Mouse (Mus musculus) MEL (cell line): ENCODE measurements around the gene Tbc1d10c. TPM values are rescaled to one million over a fixed set of nuclear protein-coding genes. Genes with fewer than 3 reads are reported as not detected.
A peak's percentile ranks its signal among the peaks of the same experiment; 100 is the strongest.

ENCODE experiments used
- DNase-seq: peaks from one replicate; pipeline ENCODE4 v3.0.0; 2011; ENCODE audit warnings: low read depth, low spot score
- H3K27ac ChIP-seq: 2 replicates; pipeline ENCODE4 v1.5.1; 2012; ENCODE audit warnings: low read depth, mild to moderate bottlenecking, control low read depth, low read length, moderate library complexity; ENCODE audit not compliant: control insufficient read depth
- H3K27me3 ChIP-seq, 2 experiments: fragments of 150-350 bp in 1 of 2; sonication (generic) in 1 of 2; 2 replicates each; pipeline ENCODE4 v1.6.1; 2012; ENCODE audit warnings: low read length in 2 of 2, mild to moderate bottlenecking in 2 of 2, improper control_type of control experiment in 1 of 2, moderate library complexity in 1 of 2; ENCODE audit not compliant: insufficient read depth in 2 of 2, control insufficient read depth in 1 of 2
- H3K36me3 ChIP-seq, 2 experiments: 2 replicates each; pipeline ENCODE4 v1.6.1; 2012 to 2014; ENCODE audit warnings: low read length in 2 of 2, improper control_type of control experiment in 1 of 2, inconsistent platforms in 1 of 2, mild to moderate bottlenecking in 1 of 2; ENCODE audit not compliant: insufficient read depth in 2 of 2, control insufficient read depth in 1 of 2
- H3K4me1 ChIP-seq, 2 experiments: fragments of 150-350 bp in 1 of 2; sonication (generic) in 1 of 2; 2 replicates each; pipeline ENCODE4 v1.6.1; 2012; ENCODE audit warnings: low read length in 2 of 2, improper control_type of control experiment in 1 of 2, mild to moderate bottlenecking in 1 of 2; ENCODE audit not compliant: insufficient read depth in 2 of 2, control insufficient read depth in 1 of 2
- H3K4me3 ChIP-seq, 2 experiments: fragments of 150-350 bp in 1 of 2; sonication (generic) in 1 of 2; 2 replicates each; pipeline ENCODE4 v1.5.1; 2012; ENCODE audit warnings: low read depth in 2 of 2, low read length in 2 of 2, mild to moderate bottlenecking in 2 of 2, moderate library complexity in 2 of 2, control low read depth in 1 of 2, improper control_type of control experiment in 1 of 2; ENCODE audit not compliant: control insufficient read depth in 1 of 2, insufficient read depth in 1 of 2
- H3K79me2 ChIP-seq: 2 replicates; pipeline ENCODE4 v1.6.1; 2012; ENCODE audit warnings: mild to moderate bottlenecking, low read length, moderate library complexity; ENCODE audit not compliant: control insufficient read depth, poor library complexity, insufficient read depth
- H3K9ac ChIP-seq: 2 replicates; pipeline ENCODE4 v1.6.1; 2012; ENCODE audit warnings: low read depth, mild to moderate bottlenecking, control low read depth, low read length, moderate library complexity; ENCODE audit not compliant: control insufficient read depth, poor library complexity, severe bottlenecking
- H3K9me3 ChIP-seq: fragments of 150-350 bp; sonication (generic); replicated peaks from 2 replicates; pipeline ENCODE4 v1.6.1; 2012; ENCODE audit warnings: mild to moderate bottlenecking, low read length, improper control_type of control experiment, moderate library complexity; ENCODE audit not compliant: insufficient read depth
- CHD1 ChIP-seq: IDR thresholded peaks from 2 replicates; pipeline ENCODE4 v1.6.1; 2012; ENCODE audit warnings: low read depth, mild to moderate bottlenecking, inconsistent platforms, low read length, improper control_type of control experiment
- ELF1 ChIP-seq: IDR thresholded peaks from 2 replicates; pipeline ENCODE4 v1.6.1; 2014; ENCODE audit warnings: low read depth, mild to moderate bottlenecking, inconsistent platforms, low read length, improper control_type of control experiment, moderate library complexity
- EP300 ChIP-seq, 2 experiments: IDR thresholded peaks; 2 replicates each; pipeline ENCODE4 v1.6.1; 2011; ENCODE audit warnings: improper control_type of control experiment in 2 of 2, low read length in 2 of 2, low read depth in 1 of 2, mild to moderate bottlenecking in 1 of 2
- ETS1 ChIP-seq: IDR thresholded peaks from 2 replicates; pipeline ENCODE4 v1.6.1; 2012; ENCODE audit warnings: low read depth, mild to moderate bottlenecking, inconsistent platforms, low read length, improper control_type of control experiment, moderate library complexity
- GABPA ChIP-seq: IDR thresholded peaks from 2 replicates; pipeline ENCODE4 v1.6.1; 2012; ENCODE audit warnings: low read depth, mild to moderate bottlenecking, inconsistent platforms, low read length, improper control_type of control experiment, moderate library complexity
- GATA1 ChIP-seq: IDR thresholded peaks from 2 replicates; pipeline ENCODE4 v1.6.1; 2011; ENCODE audit warnings: low read depth, low read length, improper control_type of control experiment
- JUND ChIP-seq: IDR thresholded peaks from 2 replicates; pipeline ENCODE4 v1.6.1; 2011; ENCODE audit warnings: low read depth, mild to moderate bottlenecking, improper control_type of control experiment, low read length
- KAT2A ChIP-seq: conservative IDR thresholded peaks from 2 replicates; pipeline ENCODE4 v1.6.1; 2012; ENCODE audit warnings: low read depth, low read length, improper control_type of control experiment, inconsistent platforms
- MAFK ChIP-seq: IDR thresholded peaks from 2 replicates; pipeline ENCODE4 v1.6.1; 2011; ENCODE audit warnings: low read depth, mild to moderate bottlenecking, low read length, improper control_type of control experiment, borderline replicate concordance
- MAX ChIP-seq: IDR thresholded peaks from 2 replicates; pipeline ENCODE4 v1.6.1; 2011; ENCODE audit warnings: low read length, improper control_type of control experiment
- MAZ ChIP-seq: IDR thresholded peaks from 2 replicates; pipeline ENCODE4 v1.6.1; 2012; ENCODE audit warnings: low read depth, mild to moderate bottlenecking, inconsistent platforms, low read length, improper control_type of control experiment
- MEF2A ChIP-seq: IDR thresholded peaks from 2 replicates; pipeline ENCODE4 v1.6.1; 2014; ENCODE audit warnings: low read depth, mild to moderate bottlenecking, inconsistent platforms, low read length, improper control_type of control experiment; ENCODE audit not compliant: poor library complexity, insufficient replicate concordance, severe bottlenecking; ENCODE audit errors: extremely low read depth
- MXI1 ChIP-seq: IDR thresholded peaks from 2 replicates; pipeline ENCODE4 v1.6.1; 2011; ENCODE audit warnings: mild to moderate bottlenecking, low read depth, low read length, improper control_type of control experiment
- MYC ChIP-seq: IDR thresholded peaks from 2 replicates; pipeline ENCODE4 v1.6.1; 2011; ENCODE audit warnings: low read depth, mild to moderate bottlenecking, low read length, improper control_type of control experiment, moderate library complexity
- NELFE ChIP-seq: IDR thresholded peaks from 2 replicates; pipeline ENCODE4 v1.6.1; 2011; ENCODE audit warnings: low read depth, low read length, improper control_type of control experiment
- POLR2A ChIP-seq, 2 experiments: IDR thresholded peaks; 2 replicates each; pipeline ENCODE4 v1.6.1; 2011 to 2012; ENCODE audit warnings: low read length in 2 of 2, mild to moderate bottlenecking in 2 of 2, control low read depth in 1 of 2, improper control_type of control experiment in 1 of 2, low read depth in 1 of 2, moderate library complexity in 1 of 2; ENCODE audit not compliant: control insufficient read depth in 1 of 2, insufficient read depth in 1 of 2, poor library complexity in 1 of 2
- POLR2AphosphoS2 ChIP-seq: IDR thresholded peaks from 2 replicates; pipeline ENCODE4 v1.6.1; 2011; ENCODE audit warnings: low read length, improper control_type of control experiment
- POLR2AphosphoS5 ChIP-seq: IDR thresholded peaks from 2 replicates; pipeline ENCODE4 v1.6.1; 2012; ENCODE audit warnings: low read depth, borderline replicate concordance, mild to moderate bottlenecking, inconsistent platforms, low read length, moderate library complexity, mixed read lengths
- RAD21 ChIP-seq: IDR thresholded peaks from 2 replicates; pipeline ENCODE4 v1.6.1; 2011; ENCODE audit warnings: mild to moderate bottlenecking, low read depth, low read length, improper control_type of control experiment
- RCOR1 ChIP-seq: IDR thresholded peaks from 2 replicates; pipeline ENCODE4 v1.6.1; 2012; ENCODE audit warnings: low read depth, mild to moderate bottlenecking, inconsistent platforms, low read length, improper control_type of control experiment
- SIN3A ChIP-seq: IDR thresholded peaks from 2 replicates; pipeline ENCODE4 v1.6.1; 2012; ENCODE audit warnings: low read length, improper control_type of control experiment, inconsistent platforms
- SMC3 ChIP-seq: IDR thresholded peaks from 2 replicates; pipeline ENCODE4 v1.6.1; 2011; ENCODE audit warnings: low read depth, low read length, improper control_type of control experiment
- TAL1 ChIP-seq: IDR thresholded peaks from 2 replicates; pipeline ENCODE4 v1.6.1; 2012; ENCODE audit warnings: mild to moderate bottlenecking, inconsistent platforms, low read length, moderate library complexity, mixed read lengths
- UBTF ChIP-seq: IDR thresholded peaks from 2 replicates; pipeline ENCODE4 v1.6.1; 2012; ENCODE audit warnings: low read depth, mild to moderate bottlenecking, inconsistent platforms, low read length, improper control_type of control experiment, moderate library complexity, borderline replicate concordance; ENCODE audit not compliant: insufficient read depth
- USF2 ChIP-seq, 2 experiments: IDR thresholded peaks; 2 replicates each; pipeline ENCODE4 v1.6.1; 2011 to 2012; ENCODE audit warnings: improper control_type of control experiment in 2 of 2, low read length in 2 of 2, borderline replicate concordance in 1 of 2, inconsistent platforms in 1 of 2, low read depth in 1 of 2, mild to moderate bottlenecking in 1 of 2; ENCODE audit not compliant: insufficient read depth in 1 of 2
- ZC3H11A ChIP-seq: IDR thresholded peaks from 2 replicates; pipeline ENCODE4 v1.6.1; 2012; ENCODE audit warnings: low read depth, mild to moderate bottlenecking, inconsistent platforms, low read length, improper control_type of control experiment
- ZKSCAN1 ChIP-seq: IDR thresholded peaks from 2 replicates; pipeline ENCODE4 v1.6.1; 2012; ENCODE audit warnings: low read depth, mild to moderate bottlenecking, inconsistent platforms, low read length, improper control_type of control experiment, moderate library complexity
- ZNF384 ChIP-seq: IDR thresholded peaks from 2 replicates; pipeline ENCODE4 v1.6.1; 2012; ENCODE audit warnings: low read depth, mild to moderate bottlenecking, inconsistent platforms, low read length, improper control_type of control experiment
- polyA plus RNA-seq, 2 experiments: library from polyadenylated mRNA; stranded (reverse) in 1 of 2; unstranded in 1 of 2; fragments of >175 nt in 1 of 2; fragments of >200 nt in 1 of 2; gene quantifications; 2 replicates each; pipeline versions ENCODE4 v1.2.1 to v1.2.4; 2012; ENCODE audit warnings: low replicate concordance in 2 of 2, low read depth in 1 of 2; ENCODE audit not compliant: insufficient read length in 2 of 2, insufficient read depth in 1 of 2, missing spikeins in 1 of 2
- total RNA-seq: library from RNA; depleted of rRNA; stranded (reverse); fragments of 300-350 nt; gene quantifications from 2 replicates; pipeline ENCODE4 v1.2.3, GENCODE M21; 2012

Tbc1d10c gene
- total and polyA plus RNA-seq, 3 experiments = 14.0 to 15.5 TPM; not detected in 1

DNA sequence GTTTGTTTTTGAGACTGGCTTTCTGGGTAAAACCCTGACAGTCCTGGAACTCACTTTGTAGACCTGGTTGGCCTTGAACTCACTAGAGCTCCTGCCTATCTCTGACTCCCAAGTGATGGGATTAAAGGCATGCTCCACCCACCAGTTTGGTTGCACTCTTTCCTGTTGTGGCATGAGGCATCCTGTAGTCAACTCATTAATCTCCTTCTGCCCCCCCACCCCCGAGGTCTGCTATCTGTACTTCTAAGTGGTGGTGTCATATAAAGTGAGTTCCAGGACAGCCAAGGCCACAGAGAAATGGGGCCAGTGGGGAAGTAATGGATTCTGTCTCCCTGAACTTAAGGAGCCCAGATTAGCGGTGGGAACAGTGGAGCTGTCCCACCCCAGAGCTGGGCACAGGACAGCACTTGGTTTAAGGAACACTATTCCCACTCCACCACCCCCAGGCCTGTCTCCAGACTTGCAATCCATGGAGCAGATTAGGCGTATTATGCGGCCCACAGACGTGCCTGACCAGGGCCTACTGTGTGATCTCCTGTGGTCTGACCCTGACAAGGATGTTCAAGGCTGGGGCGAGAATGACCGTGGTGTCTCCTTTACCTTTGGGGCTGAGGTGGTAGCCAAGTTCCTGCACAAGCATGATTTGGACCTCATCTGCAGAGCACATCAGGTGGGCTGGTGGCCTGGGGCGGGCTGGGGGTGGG is 3.1 kb upstream of the Tbc1d10c start:
- Histone ChIP-seq H3K27ac (0 out of 2 replicates have a peak overlapping the region, but pooled peaks have one; percentile 5), H3K4me3 (no peak overlapping the region), H3K27me3 (no peaks in the 10 kb centered on the region), H3K36me3 (peaks cover 6 to 19% of the 10 kb centered on the region in 2 experiments; a peak in 3 of 4 replicates), H3K9ac (no peak overlapping the region), H3K9me3 (no peaks in the 10 kb centered on the region), H3K79me2 (peaks cover 28% of the 10 kb centered on the region), H3K4me1 (peaks cover 6 to 20% of the 10 kb centered on the region in 2 experiments)
- no peak for TF ChIP-seq CHD1
- no peak for TF ChIP-seq ELF1
- TF ChIP-seq UBTF = no peak
- TF ChIP-seq NELFE = no peak
- TF ChIP-seq MAX = no peak
- TF ChIP-seq SIN3A = no peak
- TF ChIP-seq KAT2A = no peak
- no peak for TF ChIP-seq USF2 (IDR thresholded peaks at IDR 0.05; ENCODE audit: borderline replicate concordance in 1 of 2, insufficient read depth in 1 of 2, low read depth in 1 of 2, low read length in 2 of 2)
- TF ChIP-seq ETS1 = no peak
- no peak for TF ChIP-seq POLR2AphosphoS5
- TF ChIP-seq GATA1 = no peak
- TF ChIP-seq POLR2A (IDR thresholded peaks at IDR 0.05; ENCODE audit: control insufficient read depth in 1 of 2, insufficient read depth in 1 of 2, low read depth in 1 of 2, low read length in 2 of 2, poor library complexity in 1 of 2) = peak; percentile 27 to 44; a peak in 2 of 4 replicates
- no peak for TF ChIP-seq MEF2A
- no peak for TF ChIP-seq GABPA
- peak in 1 of 2 experiments; percentile 9; a peak in 1 of 4 replicates for TF ChIP-seq EP300 (IDR thresholded peaks at IDR 0.05; ENCODE audit: low read depth in 1 of 2, low read length in 2 of 2)
- TF ChIP-seq POLR2AphosphoS2 = peak; percentile 59; the same call in 1 of the 2 replicates
- peak; percentile 70 for DNase-seq

DNA sequence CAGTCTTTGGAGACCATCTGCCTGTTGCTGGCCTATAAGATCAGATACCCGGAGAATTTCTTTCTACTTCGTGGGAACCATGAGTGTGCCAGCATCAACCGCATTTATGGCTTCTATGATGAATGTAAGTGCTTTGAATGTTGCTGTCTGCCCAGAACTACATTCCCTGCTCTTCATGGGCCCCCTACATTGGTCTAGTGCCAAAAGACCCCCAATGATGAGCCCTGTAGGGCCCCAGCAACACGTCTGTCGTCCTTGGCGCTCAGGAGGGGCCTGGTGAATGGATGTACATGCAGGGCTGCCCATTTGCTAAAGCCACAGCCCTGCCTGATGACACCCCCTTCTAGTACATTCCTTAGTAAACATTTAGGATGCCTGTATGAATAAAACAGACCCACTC is 2.0 kb upstream of the Tbc1d10c start:
- H3K4me1 ChIP-seq = peaks cover 6 to 20% of the 10 kb centered on the region in 2 experiments
- H3K27ac ChIP-seq = peak overlapping the region; percentile 9; the same call in 1 of the 2 replicates
- H3K36me3 ChIP-seq = peaks cover 6 to 19% of the 10 kb centered on the region in 2 experiments; a peak in 3 of 4 replicates

More for the DNA sequence above, 2.0 kb upstream of the Tbc1d10c start:
- Histone ChIP-seq H3K27me3 (no peaks in the 10 kb centered on the region), H3K79me2 (peaks cover 28% of the 10 kb centered on the region), H3K4me3 (peak overlapping the region; percentile 85 to 88), H3K9me3 (no peaks in the 10 kb centered on the region), H3K9ac (peak overlapping the region; percentile 99)
- DNase-seq = peak; percentile 11
- TF ChIP-seq RAD21 (no peak), SIN3A (no peak), EP300 (IDR thresholded peaks at IDR 0.05; ENCODE audit: low read depth in 1 of 2, low read length in 2 of 2) (no peak), ZC3H11A (no peak), ZKSCAN1 (no peak), ETS1 (no peak), JUND (no peak), GABPA (no peak), ZNF384 (no peak), POLR2AphosphoS2 (no peak), SMC3 (no peak), MAFK (no peak), MAZ (no peak), MXI1 (no peak), KAT2A (no peak), MYC (no peak), RCOR1 (no peak), ELF1 (no peak), TAL1 (no peak), MAX (no peak)
